Mouse (Mus musculus) layer of hippocampus, postnatal 14 days (tissue): Measurements from ENCODE around the gene Gm3045. TPM values are rescaled to one million over a fixed set of nuclear protein-coding genes. Genes with fewer than 3 reads are reported as not detected.

Experiments used
- total RNA-seq, 2 experiments: library from RNA; stranded (reverse); gene quantifications; 2 replicates each; pipeline ENCODE4 v1.2.3; 2021

The Gm3045 gene
- total RNA-seq, 2 experiments from 2014 or later: not detected

Other genes with a start within 250 kb of the Gm3045 start
- 1 to 10 TPM; 1.7 to 1.8 TPM for gene Tifab, start 247.7 kb upstream of the Gm3045 start, total RNA-seq
- gene Neurog1, start 174.4 kb upstream of the Gm3045 start, total RNA-seq: not detected
- 100 to 1,000 TPM in 1 of 2 experiments, 10 to 100 TPM in 1; 98.6 to 114 TPM for gene Cxcl14, start 130.0 kb upstream of the Gm3045 start, total RNA-seq
- under 1 TPM in 1 of 2 experiments, not detected in 1; 0.12 TPM for gene Slc25a48, start 11.8 kb downstream of the Gm3045 start, total RNA-seq
- not detected for gene Il9, start 55.7 kb downstream of the Gm3045 start, total RNA-seq
- 1 to 10 TPM; 4.3 to 5.7 TPM for gene Fbxl21, start 95.9 kb downstream of the Gm3045 start, total RNA-seq
- gene Lect2, start 121.9 kb downstream of the Gm3045 start, total RNA-seq: not detected
- gene Tgfbi, start 182.9 kb downstream of the Gm3045 start, total RNA-seq: 1 to 10 TPM; 3.3 to 4.7 TPM